ENCODE assay signal across 16 mouse cellular contexts in genomic region chr13:45786409-45786808, GRCm38 (mm10).
A peak's percentile ranks its signal among the peaks of the same experiment; 100 is the strongest.
DNase-seq lines count a peak whose midpoint lies in the region; ATAC-seq and TF ChIP-seq lines count a peak whose summit lies in the region.
"Had no signal": no experiment of that assay in that cellular context is flagged by ENCODE, and none has a peak within 500 bp of the region (broad histone marks: within the 10 kb centered on the region; RNA-seq: fewer than 3 reads in every experiment).

No protein-coding gene starts in this region.

- no peak overlapping the region for H3K4me3 ChIP-seq in forebrain, postnatal 0 days (ENCODE audit: low read depth, low read length)
- H3K4me3 ChIP-seq in forebrain, embryonic 10.5 days = no peak overlapping the region
- H3K4me3 ChIP-seq in lung, embryonic 15.5 days = no peak overlapping the region
- no peak overlapping the region for H3K4me3 ChIP-seq in lung, adult 2 months (replicated peaks; ENCODE audit: extremely low read depth, low read depth, low read length)
- H3K4me3 ChIP-seq: embryonic facial prominence, embryonic 13.5 days; forebrain, embryonic 12.5 days; hindbrain, embryonic 15.5 days; limb, embryonic 10.5 days; midbrain, embryonic 12.5 days had no signal

- no peak overlapping the region for H3K9ac ChIP-seq in forebrain, postnatal 0 days
- H3K9ac ChIP-seq in lung, embryonic 15.5 days = no peak overlapping the region
- H3K9ac ChIP-seq: embryonic facial prominence, embryonic 13.5 days; forebrain, embryonic 12.5 days; hindbrain, embryonic 15.5 days; midbrain, embryonic 12.5 days had no signal

- no peak for TF ChIP-seq POLR2A in lung, adult 2 months (IDR thresholded peaks at IDR 0.05; ENCODE audit: borderline replicate concordance, extremely low read depth, low read depth, low read length)

- TF ChIP-seq CTCF in forebrain, postnatal 0 days (IDR thresholded peaks at IDR 0.05; ENCODE audit: low read depth) = no peak
- TF ChIP-seq CTCF in lung, adult 2 months (IDR thresholded peaks at IDR 0.05; ENCODE audit: insufficient read depth, low read length) = no peak

- H3K27ac ChIP-seq in forebrain, postnatal 0 days (ENCODE audit: low read depth, low read length) = no peak overlapping the region
- no peak overlapping the region for H3K27ac ChIP-seq in forebrain, embryonic 10.5 days
- no peak overlapping the region for H3K27ac ChIP-seq in lung, embryonic 15.5 days
- H3K27ac ChIP-seq: embryonic facial prominence, embryonic 13.5 days; forebrain, embryonic 12.5 days; hindbrain, embryonic 15.5 days; limb, embryonic 10.5 days; midbrain, embryonic 12.5 days had no signal

- no peak overlapping the region for H3K4me2 ChIP-seq in forebrain, postnatal 0 days (ENCODE audit: low read depth)
- no peak overlapping the region for H3K4me2 ChIP-seq in lung, embryonic 15.5 days
- H3K4me2 ChIP-seq: embryonic facial prominence, embryonic 13.5 days; forebrain, embryonic 12.5 days; hindbrain, embryonic 15.5 days; midbrain, embryonic 12.5 days had no signal

- no peaks in the 10 kb centered on the region for H3K9me3 ChIP-seq in forebrain, postnatal 0 days (ENCODE audit: low read length)
- no peaks in the 10 kb centered on the region for H3K9me3 ChIP-seq in forebrain, embryonic 10.5 days
- no peaks in the 10 kb centered on the region for H3K9me3 ChIP-seq in lung, embryonic 15.5 days
- H3K9me3 ChIP-seq: forebrain, embryonic 12.5 days; hindbrain, embryonic 15.5 days; limb, embryonic 10.5 days; midbrain, embryonic 12.5 days had no signal

- peak; percentile 43; the same call in 1 of the 2 replicates for ATAC-seq in forebrain, postnatal 0 days
- 0 out of 2 replicates have a peak, but pooled peaks have one; percentile 19 for ATAC-seq in lung, embryonic 15.5 days (ENCODE audit: borderline replicate concordance, extremely low read depth, low FRiP score, low TSS enrichment)
- ATAC-seq in megakaryocyte-erythroid progenitor cell, adult 5-6 weeks (replicated peaks; ENCODE audit: low FRiP score, low TSS enrichment, poor library complexity, severe bottlenecking) = 0 out of 2 replicates have a peak, but pooled peaks have one; percentile 30

- no peak for DNase-seq in forebrain, postnatal 0 days
- no peak for DNase-seq in forebrain, embryonic 10.5 days (ENCODE audit: extremely low spot score, low spot score)
- DNase-seq in lung, adult 2 months = no peak
- peak; percentile 33 to 53 for DNase-seq in layer of hippocampus, adult 8-10 months (ENCODE audit: low spot score in 2 of 2)
- no peak for DNase-seq in embryo, embryonic 10.5 days (ENCODE audit: low spot score)
- DNase-seq in neural tube, embryonic 10.5 days (ENCODE audit: extremely low spot score, low spot score) = no peak
- DNase-seq: cerebellum, adult 11 months; gastrocnemius, postnatal 10 days; kidney, adult 2 months had no signal

- no peaks in the 10 kb centered on the region for H3K36me3 ChIP-seq in forebrain, postnatal 0 days (ENCODE audit: insufficient read depth)
- no peaks in the 10 kb centered on the region for H3K36me3 ChIP-seq in forebrain, embryonic 10.5 days (replicated peaks)
- no peaks in the 10 kb centered on the region; the same call in 1 of the 2 replicates for H3K36me3 ChIP-seq in lung, embryonic 15.5 days
- H3K36me3 ChIP-seq: embryonic facial prominence, embryonic 13.5 days; forebrain, embryonic 12.5 days; hindbrain, embryonic 15.5 days; limb, embryonic 10.5 days; midbrain, embryonic 12.5 days had no signal

- WGBS in forebrain, postnatal 0 days = 81% methylated on average over 7 of the region's 7 CpGs
- 91% methylated on average over 7 of the region's 7 CpGs for WGBS in forebrain, embryonic 10.5 days
- WGBS in lung, embryonic 15.5 days = 85% methylated on average over 7 of the region's 7 CpGs
- 86% methylated on average over 7 of the region's 7 CpGs for WGBS in lung, adult 2 months

- peaks cover 4% of the 10 kb centered on the region; the same call in 1 of the 2 replicates for H3K4me1 ChIP-seq in forebrain, postnatal 0 days (ENCODE audit: insufficient read depth)
- peaks cover 6% of the 10 kb centered on the region for H3K4me1 ChIP-seq in forebrain, embryonic 10.5 days
- H3K4me1 ChIP-seq in lung, embryonic 15.5 days = 0 out of 2 replicates have a peak, but pooled peaks cover 3% of the 10 kb centered on the region
- H3K4me1 ChIP-seq in lung, adult 2 months (ENCODE audit: control insufficient read depth, insufficient read depth, low read length) = no peaks in the 10 kb centered on the region
- H3K4me1 ChIP-seq: limb, embryonic 10.5 days; midbrain, embryonic 12.5 days had no signal

- H3K27me3 ChIP-seq in forebrain, postnatal 0 days (ENCODE audit: insufficient read depth, low read length) = no peaks in the 10 kb centered on the region
- H3K27me3 ChIP-seq in forebrain, embryonic 10.5 days (ENCODE audit: poor library complexity, severe bottlenecking) = no peaks in the 10 kb centered on the region
- no peaks in the 10 kb centered on the region for H3K27me3 ChIP-seq in lung, embryonic 15.5 days
- H3K27me3 ChIP-seq: embryonic facial prominence, embryonic 13.5 days; forebrain, embryonic 12.5 days; hindbrain, embryonic 15.5 days; midbrain, embryonic 12.5 days had no signal

Comparison
In these comparisons a context has a peak if more than half of its experiments do, and no peak if none do; other contexts are left out.
1. DNase-seq: peak in layer of hippocampus, adult 8-10 months (2 of 2); none in forebrain, postnatal 0 days (single experiment), forebrain, embryonic 10.5 days (single experiment), lung, adult 2 months (single experiment), embryo, embryonic 10.5 days (single experiment) and neural tube, embryonic 10.5 days (single experiment).
2. Peak in every context shown above with its lines, with median percentiles within 50 percentile points of each other: ATAC-seq.